Mouse (Mus musculus) heart, embryonic 12.5 days (tissue): ENCODE measurements around the gene Epn2. TPM values are rescaled to one million over a fixed set of nuclear protein-coding genes. Genes with fewer than 3 reads are reported as not detected.

Experiments
- ATAC-seq: fragments of 200-750 bp; cut with Nextera tagmentation; 2 replicates; pipeline ENCODE4 v1.8.0; 2017; ENCODE audit warnings: moderate TSS enrichment, moderate library complexity; ENCODE audit not compliant: insufficient number of reproducible peaks, low FRiP score
- H3K27ac ChIP-seq: fragments of 300-500 bp; sonication (generic); 2 replicates; pipeline ENCODE4 v1.5.1; 2016; ENCODE audit warnings: mild to moderate bottlenecking, moderate library complexity; ENCODE audit not compliant: poor library complexity, severe bottlenecking
- H3K27me3 ChIP-seq: fragments of 300-500 bp; sonication (generic); replicated peaks from 2 replicates; pipeline ENCODE4 v1.6.1; 2016; ENCODE audit warnings: mild to moderate bottlenecking, moderate library complexity
- H3K36me3 ChIP-seq: fragments of 300-500 bp; sonication (generic); 2 replicates; pipeline ENCODE4 v1.6.1; 2016; ENCODE audit warnings: mild to moderate bottlenecking, moderate library complexity
- H3K4me1 ChIP-seq: fragments of 300-500 bp; sonication (generic); replicated peaks from 2 replicates; pipeline ENCODE4 v1.6.1; 2016; ENCODE audit warnings: mild to moderate bottlenecking
- H3K4me2 ChIP-seq: fragments of 300-500 bp; sonication (generic); 2 replicates; pipeline ENCODE4 v1.6.1; 2016; ENCODE audit warnings: mild to moderate bottlenecking, moderate library complexity
- H3K4me3 ChIP-seq: fragments of 300-500 bp; sonication (generic); 2 replicates; pipeline ENCODE4 v1.5.1; 2016; ENCODE audit warnings: mild to moderate bottlenecking
- H3K9ac ChIP-seq: fragments of 300-500 bp; sonication (generic); 2 replicates; pipeline ENCODE4 v1.6.1; 2016; ENCODE audit warnings: mild to moderate bottlenecking, moderate library complexity
- H3K9me3 ChIP-seq: fragments of 300-500 bp; sonication (generic); replicated peaks from 2 replicates; pipeline ENCODE4 v1.6.1; 2016; ENCODE audit warnings: mild to moderate bottlenecking, moderate library complexity
- WGBS: fragments of 180-500 bp; shearing (Covaris S2); methylation state at CpG from one replicate; pipeline ENCODE4 v1.1.7; 2016; 5-methylcytosine and 5-hydroxymethylcytosine counted together
- polyA plus RNA-seq: library from polyadenylated mRNA; unstranded; fragments of >200 nt; fragmentation: Nextera tagmentation; extraction: Ambion mirVana; gene quantifications from 2 replicates; pipeline ENCODE4 v1.2.1, GENCODE M21; 2016

The Epn2 gene
- polyA plus RNA-seq, 1 experiment from 2014 or later, result 23.1 TPM

- no peak overlapping the region for H3K27ac ChIP-seq
- no peaks in the 10 kb centered on the region for H3K27me3 ChIP-seq
- 87% methylated on average over 2 of the region's 2 CpGs for WGBS
- H3K9me3 ChIP-seq, result no peaks in the 10 kb centered on the region
- H3K36me3 ChIP-seq, result peaks cover 50% of the 10 kb centered on the region
- no peak overlapping the region for H3K9ac ChIP-seq
- no peak for ATAC-seq
- H3K4me2 ChIP-seq, result no peak overlapping the region
- no peak overlapping the region for H3K4me3 ChIP-seq
- peaks cover 54% of the 10 kb centered on the region for H3K4me1 ChIP-seq
These were observed 90.4 kb downstream of the Epn2 start for GRCm38 (mm10) chr11:61489085-61489484.

GRCm38 (mm10) chr11:61487936-61488335 is 91.6 kb downstream of the Epn2 start:
- no peak for ATAC-seq
- Histone ChIP-seq H3K9me3 (no peaks in the 10 kb centered on the region), H3K36me3 (peaks cover 50% of the 10 kb centered on the region), H3K27ac (peak overlapping the region; percentile 9; the same call in 1 of the 2 replicates), H3K27me3 (no peaks in the 10 kb centered on the region), H3K9ac (no peak overlapping the region), H3K4me1 (peaks cover 50% of the 10 kb centered on the region), H3K4me3 (no peak overlapping the region), H3K4me2 (no peak overlapping the region)
- WGBS, result 87% methylated on average over 7 of the region's 7 CpGs

GRCm38 (mm10) chr11:61487401-61487800 is 92.1 kb downstream of the Epn2 start:
- H3K36me3 ChIP-seq, result peaks cover 46% of the 10 kb centered on the region
- no peak overlapping the region for H3K4me3 ChIP-seq
- H3K9me3 ChIP-seq, result no peaks in the 10 kb centered on the region
- ATAC-seq, result peak; percentile 43; the same call in 1 of the 2 replicates
- H3K4me2 ChIP-seq, result peak overlapping the region; percentile 55; the same call in 1 of the 2 replicates
- H3K4me1 ChIP-seq, result peaks cover 46% of the 10 kb centered on the region
- peak overlapping the region; percentile 9; the same call in 1 of the 2 replicates for H3K27ac ChIP-seq
- H3K9ac ChIP-seq, result no peak overlapping the region
- no peaks in the 10 kb centered on the region for H3K27me3 ChIP-seq
- 55% methylated on average over 2 of the region's 2 CpGs for WGBS

GRCm38 (mm10) chr11:61486458-61487219 is 92.8 kb downstream of the Epn2 start:
- WGBS, result 85% methylated on average over 14 of the region's 14 CpGs
- peaks cover 40% of the 10 kb centered on the region for H3K36me3 ChIP-seq
- no peak overlapping the region for H3K9ac ChIP-seq
- H3K9me3 ChIP-seq, result no peaks in the 10 kb centered on the region
- H3K27ac ChIP-seq, result 0 out of 2 replicates have a peak overlapping the region, but pooled peaks have one; percentile 1
- H3K4me2 ChIP-seq, result peak overlapping the region; percentile 55
- peak overlapping the region; percentile 34 for H3K4me3 ChIP-seq
- peaks cover 49% of the 10 kb centered on the region for H3K4me1 ChIP-seq
- no peaks in the 10 kb centered on the region for H3K27me3 ChIP-seq
- no peak for ATAC-seq

GRCm38 (mm10) chr11:61485541-61486457 is 93.7 kb downstream of the Epn2 start:
- Histone ChIP-seq H3K27ac (peak overlapping the region; percentile 89), H3K27me3 (no peaks in the 10 kb centered on the region), H3K9ac (peak overlapping the region; percentile 65), H3K36me3 (peaks cover 31% of the 10 kb centered on the region), H3K9me3 (no peaks in the 10 kb centered on the region), H3K4me2 (peak overlapping the region; percentile 55), H3K4me1 (peaks cover 51% of the 10 kb centered on the region), H3K4me3 (peak overlapping the region; percentile 34)
- 45% methylated on average over 22 of the region's 22 CpGs for WGBS
- ATAC-seq, result no peak

- peaks cover 49% of the 10 kb centered on the region for H3K4me1 ChIP-seq
- peak; percentile 63 for ATAC-seq
- peak within 1 kb of the TSS; percentile 34 for H3K4me3 ChIP-seq
- no peaks in the 10 kb centered on the region for H3K27me3 ChIP-seq
- peak within 1 kb of the TSS; percentile 65 for H3K9ac ChIP-seq
- WGBS, result 21% methylated on average over 20 of the region's 20 CpGs
- H3K27ac ChIP-seq, result peak within 1 kb of the TSS; percentile 89
- H3K9me3 ChIP-seq, result no peaks in the 10 kb centered on the region
- H3K4me2 ChIP-seq, result peak within 1 kb of the TSS; percentile 55
- peaks cover 22% of the 10 kb centered on the region for H3K36me3 ChIP-seq
These were observed 94.6 kb downstream of the Epn2 start, which contains the start of gene Mfap4 for GRCm38 (mm10) chr11:61484613-61485540. Gene Mfap4, plus strand, starts transcription at chr11:61485431.

GRCm38 (mm10) chr11:61484256-61484612 is 95.3 kb downstream of the Epn2 start:
- no peaks in the 10 kb centered on the region for H3K27me3 ChIP-seq
- no peak for ATAC-seq
- H3K4me3 ChIP-seq, result 0 out of 2 replicates have a peak overlapping the region, but pooled peaks have one; percentile 5
- H3K4me1 ChIP-seq, result peaks cover 47% of the 10 kb centered on the region
- H3K36me3 ChIP-seq, result peaks cover 16% of the 10 kb centered on the region
- H3K4me2 ChIP-seq, result peak overlapping the region; percentile 55
- H3K27ac ChIP-seq, result peak overlapping the region; percentile 89
- no peaks in the 10 kb centered on the region for H3K9me3 ChIP-seq
- 23% methylated on average over 10 of the region's 10 CpGs for WGBS
- peak overlapping the region; percentile 42; the same call in 1 of the 2 replicates for H3K9ac ChIP-seq

- Histone ChIP-seq H3K27me3 (no peaks in the 10 kb centered on the region), H3K4me3 (no peak overlapping the region), H3K4me2 (no peak overlapping the region), H3K9ac (no peak overlapping the region), H3K27ac (peak overlapping the region; percentile 89; the same call in 1 of the 2 replicates), H3K4me1 (peaks cover 47% of the 10 kb centered on the region), H3K36me3 (peaks cover 7% of the 10 kb centered on the region), H3K9me3 (no peaks in the 10 kb centered on the region)
- ATAC-seq, result no peak
- WGBS, result 87% methylated on average over 13 of the region's 13 CpGs
These were observed 96.2 kb downstream of the Epn2 start for GRCm38 (mm10) chr11:61483226-61483845.

- H3K9ac ChIP-seq, result no peak overlapping the region
- H3K36me3 ChIP-seq, result no peaks in the 10 kb centered on the region
- 54% methylated on average over 9 of the region's 9 CpGs for WGBS
- H3K4me3 ChIP-seq, result no peak overlapping the region
- no peak overlapping the region for H3K27ac ChIP-seq
- no peak overlapping the region for H3K4me2 ChIP-seq
- ATAC-seq, result no peak
- H3K4me1 ChIP-seq, result peaks cover 28% of the 10 kb centered on the region
- no peaks in the 10 kb centered on the region for H3K27me3 ChIP-seq
- no peaks in the 10 kb centered on the region for H3K9me3 ChIP-seq
These were observed 98.0 kb downstream of the Epn2 start for GRCm38 (mm10) chr11:61481239-61482090.
